Comparison of ENCODE assay signal across 9 mouse cellular contexts in the genomic region with DNA sequence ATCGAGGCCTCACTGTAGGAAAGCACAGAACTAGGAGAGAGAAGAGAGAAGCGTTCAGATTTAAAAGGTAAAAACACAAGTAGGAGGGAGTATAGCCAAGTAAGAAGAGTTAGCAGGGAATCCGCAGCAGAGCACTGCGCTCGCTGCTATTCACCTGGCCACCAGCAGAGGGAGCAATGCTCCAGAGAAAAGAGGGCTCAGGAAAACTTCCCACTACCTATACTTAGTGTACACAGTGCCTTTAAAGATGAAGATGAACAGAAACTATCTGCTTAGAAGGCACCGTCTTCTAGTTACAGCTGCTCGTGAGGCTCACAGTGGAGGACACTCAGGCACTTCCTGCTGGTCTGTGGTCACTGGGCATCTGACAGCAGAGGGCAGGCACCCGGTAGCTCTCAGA. TPM values are rescaled to one million over a fixed set of nuclear protein-coding genes. Genes with fewer than 3 reads are reported as not detected.
A peak's percentile ranks its signal among the peaks of the same experiment; 100 is the strongest.
DNase-seq lines count a peak whose midpoint lies in the region; ATAC-seq and TF ChIP-seq lines count a peak whose summit lies in the region.
"Had no signal": no experiment of that assay in that cellular context is flagged by ENCODE, and none has a peak within 500 bp of the region (broad histone marks: within the 10 kb centered on the region; RNA-seq: fewer than 3 reads in every experiment).

No protein-coding gene starts in this region.

- H3K27ac ChIP-seq in bone marrow macrophage, adult 2 months (ENCODE audit: insufficient read depth, low read depth, low read length) = no peak overlapping the region
- no peak overlapping the region for H3K27ac ChIP-seq in embryonic fibroblast, embryonic 13.5 days (ENCODE audit: insufficient read depth, low read length)
- H3K27ac ChIP-seq: macrophage had no signal

- H3K4me3 ChIP-seq in G1E (ENCODE audit: low read depth, low read length) = no peak overlapping the region
- H3K4me3 ChIP-seq in bone marrow macrophage, adult 2 months (ENCODE audit: insufficient read depth, low read length) = no peak overlapping the region
- H3K4me3 ChIP-seq in embryonic fibroblast, embryonic 13.5 days (ENCODE audit: insufficient read depth, low read length) = no peak overlapping the region

- intact Hi-C loops in heart, postnatal 14 days (cut with DNase I) = loop anchor here (1.0 to 10.0 kb wide), 2 partner anchors 120 to 305 kb away; no protein-coding TSS in a partner anchor

- ATAC-seq in G1E (ENCODE audit: extremely low read depth, insufficient number of reproducible peaks, low FRiP score, poor library complexity, severe bottlenecking) = no peak

- peak; percentile 96 for TF ChIP-seq CTCF in G1E (IDR thresholded peaks at IDR 0.05; ENCODE audit: low read depth, low read length)
- peak; percentile 87 for TF ChIP-seq CTCF in bone marrow macrophage, adult 2 months (IDR thresholded peaks at IDR 0.05; ENCODE audit: low read depth, low read length)
- peak; percentile 69 for TF ChIP-seq CTCF in embryonic fibroblast, embryonic 13.5 days (IDR thresholded peaks at IDR 0.05; ENCODE audit: borderline replicate concordance, insufficient read depth, low read length)

- H3K9me3 ChIP-seq in G1E (replicated peaks) = no peaks in the 10 kb centered on the region

- peaks cover 100% of the 10 kb centered on the region for H3K36me3 ChIP-seq in G1E (replicated peaks)

- DNase-seq in G1E (ENCODE audit: low spot score) = peak; percentile 51
- DNase-seq in heart, postnatal 14 days = peak; percentile 74 to 86
- DNase-seq in layer of hippocampus, adult 9-10 months (ENCODE audit: low spot score) = peak; percentile 61
- peak; percentile 75 for DNase-seq in lung, postnatal 36 days
- DNase-seq in right cerebral cortex, postnatal 10 days (ENCODE audit: low spot score in 2 of 2) = peak; percentile 69 to 86
- peak; percentile 55 to 68 for DNase-seq in urinary bladder, postnatal 4 days (ENCODE audit: low spot score in 2 of 2)

- H3K27me3 ChIP-seq in G1E (ENCODE audit: insufficient read depth, low read length) = no peaks in the 10 kb centered on the region

- TF ChIP-seq POLR2A in bone marrow macrophage, adult 2 months (IDR thresholded peaks at IDR 0.05; ENCODE audit: borderline replicate concordance, low read depth, low read length) = no peak
- TF ChIP-seq POLR2A in embryonic fibroblast, embryonic 13.5 days (IDR thresholded peaks at IDR 0.05; ENCODE audit: low read depth, low read length) = no peak

- H3K4me1 ChIP-seq in G1E (ENCODE audit: insufficient read depth, low read depth, low read length) = peaks cover 16% of the 10 kb centered on the region
- H3K4me1 ChIP-seq in bone marrow macrophage, adult 2 months (ENCODE audit: control insufficient read depth, insufficient read depth, low read length) = no peaks in the 10 kb centered on the region
- H3K4me1 ChIP-seq in embryonic fibroblast, embryonic 13.5 days (ENCODE audit: control insufficient read depth, insufficient read depth, low read length) = no peaks in the 10 kb centered on the region

RNA-seq across cellular contexts. Expression of gene Crtc3, which starts 41.0 kb away (rescaled TPM):
- total RNA-seq in G1E (2014; fragmentation: Nextera tagmentation) (71.9 and 98.5 TPM in 2 replicates), G1E (2017) (12.3 and 13.6 TPM in 2 replicates)
- polyA plus RNA-seq in G1E (2012) = 25.6 and 34.4 TPM in 2 replicates
- 14.6 and 16.7 TPM in 2 replicates for polyA plus RNA-seq in bone marrow macrophage, adult 2 months (2012; ENCODE audit: insufficient read depth, insufficient read length, missing spikeins)
- 21.6 and 27.7 TPM in 2 replicates for polyA plus RNA-seq in embryonic fibroblast, embryonic 13.5 days (2011; ENCODE audit: insufficient read length, low read depth, missing spikeins)
- total RNA-seq in heart, postnatal 14 days (2021) = 10 to 100 TPM; 16.2 to 20.1 TPM
